Mouse (Mus musculus) limb, embryonic 14.5 days (tissue): ENCODE results near the gene Nwd2. TPM values are rescaled to one million over a fixed set of nuclear protein-coding genes. Genes with fewer than 3 reads are reported as not detected.

Experiments used
- ATAC-seq: fragments of 200-750 bp; cut with Nextera tagmentation; 2 replicates; pipeline ENCODE4 v1.8.0; 2017; ENCODE audit warnings: low read depth, moderate number of reproducible peaks, moderate TSS enrichment; ENCODE audit not compliant: low FRiP score
- DNase-seq: peaks from one replicate; pipeline ENCODE4 v3.0.0-alpha.2; 2015; ENCODE audit warnings: low spot score
- H3K27ac ChIP-seq: fragments of 300-500 bp; sonication (generic); replicated peaks from 2 replicates; pipeline ENCODE4 v1.5.1; 2014; ENCODE audit warnings: low read depth, mild to moderate bottlenecking, low read length, moderate library complexity, mixed read lengths
- H3K27me3 ChIP-seq: fragments of 300-500 bp; sonication (generic); 2 replicates; pipeline ENCODE4 v1.6.1; 2014; ENCODE audit warnings: low read length, mixed read lengths; ENCODE audit not compliant: control insufficient read depth, insufficient read depth
- H3K36me3 ChIP-seq: fragments of 300-500 bp; sonication (generic); 2 replicates; pipeline ENCODE4 v1.6.1; 2014; ENCODE audit warnings: mild to moderate bottlenecking, low read length, moderate library complexity, mixed read lengths; ENCODE audit not compliant: control insufficient read depth, insufficient read depth
- H3K4me1 ChIP-seq: fragments of 300-500 bp; sonication (generic); 2 replicates; pipeline ENCODE4 v1.6.1; 2014; ENCODE audit warnings: antibody characterized with exemption, low read length, mixed read lengths; ENCODE audit not compliant: control insufficient read depth, insufficient read depth
- H3K4me2 ChIP-seq: fragments of 300-500 bp; sonication (generic); replicated peaks from 2 replicates; pipeline ENCODE4 v1.6.1; 2014; ENCODE audit warnings: low read depth, mild to moderate bottlenecking, low read length, moderate library complexity; ENCODE audit not compliant: severe bottlenecking
- H3K4me3 ChIP-seq: fragments of 300-500 bp; sonication (generic); replicated peaks from 2 replicates; pipeline ENCODE4 v1.5.1; 2014; ENCODE audit warnings: low read length
- H3K9ac ChIP-seq: fragments of 300-500 bp; sonication (generic); 2 replicates; pipeline ENCODE4 v1.6.1; 2014; ENCODE audit warnings: mild to moderate bottlenecking, low read depth, low read length, moderate library complexity; ENCODE audit not compliant: severe bottlenecking
- H3K9me3 ChIP-seq: fragments of 300-500 bp; sonication (generic); 2 replicates; pipeline ENCODE4 v1.6.1; 2016; ENCODE audit warnings: low read length; ENCODE audit not compliant: control insufficient read depth
- POLR2A ChIP-seq: fragments of 200-500 bp; IDR thresholded peaks from 2 replicates; pipeline ENCODE4 v1.8.0; 2012; ENCODE audit warnings: inconsistent platforms, mild to moderate bottlenecking, moderate library complexity, borderline replicate concordance; ENCODE audit not compliant: insufficient read depth, insufficient read length; ENCODE audit errors: extremely low read depth
- WGBS: fragments of 180-500 bp; shearing (Covaris S2); extraction: QIAGEN DNeasy Blood & Tissue Kit; methylation state at CpG from one replicate; pipeline ENCODE4 v1.1.7; 2014; 5-methylcytosine and 5-hydroxymethylcytosine counted together
- polyA plus RNA-seq, 2 experiments: library from polyadenylated mRNA; depleted of rRNA in 1 of 2; stranded (reverse) in 1 of 2; unstranded in 1 of 2; fragments of >200 nt; fragmentation: Nextera tagmentation in 1 of 2; extraction: Ambion mirVana in 1 of 2; gene quantifications; 2 replicates each; pipeline versions ENCODE4 v1.2.1 to v1.2.3; 2012 to 2014

Nwd2 gene
- 0.35 and 0.54 TPM in 2 replicates for polyA plus RNA-seq (2012; rRNA removed)
- polyA plus RNA-seq (2014; fragmentation: Nextera tagmentation; extraction: Ambion mirVana): 0.34 and 0.53 TPM in 2 replicates

GRCm38 (mm10) chr5:63649070-63649532 lies at the start of gene Nwd2:
TSS of gene Nwd2 (plus strand) at chr5:63649102.
- Histone ChIP-seq H3K36me3 (no peaks in the 10 kb centered on the region), H3K27me3 (peaks cover 36% of the 10 kb centered on the region), H3K9me3 (no peaks in the 10 kb centered on the region), H3K9ac (peak within 1 kb of the TSS; percentile 44), H3K4me3 (peak within 1 kb of the TSS; percentile 43), H3K27ac (no peak within 1 kb of the TSS), H3K4me2 (peak within 1 kb of the TSS; percentile 83), H3K4me1 (peaks cover 6% of the 10 kb centered on the region; the same call in 1 of the 2 replicates)
- ATAC-seq (0 out of 2 replicates have a peak, but pooled peaks have one; percentile 12), DNase-seq (no peak)
- 2% methylated on average over 29 of the region's 29 CpGs for WGBS
- TF ChIP-seq POLR2A: no peak

DNA sequence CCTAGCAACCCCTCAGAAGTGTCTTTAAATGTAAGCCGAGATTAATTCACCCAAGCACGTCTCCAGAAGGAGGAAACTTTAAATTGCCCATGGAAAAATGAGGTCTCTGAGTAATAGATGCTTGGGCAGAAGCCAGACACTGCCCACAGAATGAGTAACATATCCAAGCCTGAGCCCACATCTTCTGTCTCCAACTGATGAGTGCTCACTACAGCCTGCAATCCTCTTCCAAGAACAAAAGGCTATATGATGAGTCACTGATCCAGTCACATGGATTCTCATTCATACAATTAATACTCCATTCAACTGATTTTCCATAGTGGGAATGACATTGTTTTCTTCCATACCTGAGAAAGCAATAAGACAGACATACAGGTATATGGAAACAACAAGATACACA lies 41.5 kb upstream of the Nwd2 start:
- WGBS: 55% methylated on average over 2 of the region's 2 CpGs
- H3K4me3 ChIP-seq: no peak overlapping the region
- no peaks in the 10 kb centered on the region for H3K9me3 ChIP-seq
- no peaks in the 10 kb centered on the region for H3K27me3 ChIP-seq
- TF ChIP-seq POLR2A: no peak
- H3K4me2 ChIP-seq: no peak overlapping the region
- H3K36me3 ChIP-seq: no peaks in the 10 kb centered on the region
- H3K4me1 ChIP-seq: no peaks in the 10 kb centered on the region
- ATAC-seq (no peak), DNase-seq (no peak)
- no peak overlapping the region for H3K27ac ChIP-seq
- no peak overlapping the region for H3K9ac ChIP-seq

GRCm38 (mm10) chr5:63616792-63617668 lies 31.9 kb upstream of the Nwd2 start:
- Histone ChIP-seq H3K4me2 (no peak overlapping the region), H3K9ac (no peak overlapping the region), H3K4me3 (no peak overlapping the region), H3K27me3 (no peaks in the 10 kb centered on the region), H3K4me1 (no peaks in the 10 kb centered on the region), H3K36me3 (no peaks in the 10 kb centered on the region), H3K27ac (no peak overlapping the region), H3K9me3 (no peaks in the 10 kb centered on the region)
- DNase-seq (no peak), ATAC-seq (no peak)
- 71% methylated on average over 3 of the region's 3 CpGs for WGBS
- TF ChIP-seq POLR2A: no peak

DNA sequence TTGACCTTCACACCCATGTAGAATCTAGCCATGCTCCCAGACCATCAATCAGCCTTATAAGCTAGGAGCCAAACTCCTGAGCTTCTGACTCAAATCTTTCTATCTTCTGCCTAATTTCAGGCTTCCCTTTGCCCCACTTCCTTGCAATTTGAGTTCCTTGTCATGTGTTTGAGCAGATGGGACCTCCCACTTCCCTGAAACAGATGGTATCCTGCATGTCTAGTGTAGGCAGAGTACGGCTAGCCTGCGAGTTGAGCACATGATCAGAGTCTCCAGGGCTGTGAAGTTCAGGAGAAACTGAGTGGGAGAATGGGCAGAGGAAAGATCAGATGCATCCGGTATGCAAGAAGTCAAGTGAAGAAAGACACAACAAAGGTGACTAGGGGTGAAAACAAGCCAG lies 24.8 kb upstream of the Nwd2 start:
- H3K27ac ChIP-seq: no peak overlapping the region
- H3K27me3 ChIP-seq: no peaks in the 10 kb centered on the region
- ATAC-seq: no peak
- no peak for DNase-seq
- H3K4me3 ChIP-seq: no peak overlapping the region
- no peak overlapping the region for H3K4me2 ChIP-seq
- no peak for TF ChIP-seq POLR2A
- H3K9ac ChIP-seq: no peak overlapping the region
- WGBS: 80% methylated on average over 3 of the region's 3 CpGs
- no peaks in the 10 kb centered on the region for H3K36me3 ChIP-seq
- H3K9me3 ChIP-seq: no peaks in the 10 kb centered on the region
- H3K4me1 ChIP-seq: no peaks in the 10 kb centered on the region

DNA sequence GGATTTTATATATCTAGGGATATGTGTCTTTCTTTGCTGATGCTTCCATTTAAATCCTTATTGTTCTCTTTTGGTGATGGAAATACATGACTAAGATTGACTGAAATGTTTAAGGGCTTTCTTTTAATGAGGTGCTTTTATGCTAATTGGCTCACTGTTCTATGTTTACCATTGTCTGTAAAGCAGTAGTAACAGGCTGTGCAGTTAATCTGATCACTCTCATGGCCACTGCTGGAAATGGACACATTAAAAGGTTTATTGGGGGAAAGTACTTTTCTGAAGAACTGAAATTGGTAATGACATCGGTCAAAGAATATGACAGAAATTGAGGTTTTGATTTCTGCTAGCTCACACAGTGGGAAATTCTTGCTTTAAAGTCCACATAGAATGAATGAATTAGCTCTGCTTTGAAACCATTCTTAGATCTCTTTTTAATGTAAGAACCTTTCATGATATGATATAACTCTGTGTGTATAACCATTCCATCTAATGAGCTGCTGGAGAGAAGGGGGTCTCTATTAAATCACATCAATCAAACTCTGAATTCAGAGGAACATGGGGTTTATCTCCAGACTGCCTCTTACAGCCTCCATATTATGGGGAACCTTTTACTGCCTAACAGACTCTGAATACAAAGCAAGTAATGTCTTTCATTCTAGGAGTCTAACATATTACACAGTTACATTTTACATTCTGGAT lies 20.9 kb upstream of the Nwd2 start:
- Histone ChIP-seq H3K4me1 (no peaks in the 10 kb centered on the region), H3K4me3 (no peak overlapping the region), H3K4me2 (no peak overlapping the region), H3K27ac (no peak overlapping the region), H3K36me3 (no peaks in the 10 kb centered on the region), H3K9ac (no peak overlapping the region), H3K9me3 (no peaks in the 10 kb centered on the region), H3K27me3 (no peaks in the 10 kb centered on the region)
- 58% methylated on average over 1 of the region's 1 CpGs for WGBS
- DNase-seq: no peak
- TF ChIP-seq POLR2A: no peak
- ATAC-seq: no peak
